Mouse (Mus musculus) testis, adult 2 months (tissue): Measurements from ENCODE around the gene Cldn34b3. TPM values are rescaled to one million over a fixed set of nuclear protein-coding genes. Genes with fewer than 3 reads are reported as not detected.
"Not testable (repeated sequence)": the region's sequence is repeated elsewhere in the genome, so short reads cannot be mapped to it uniquely, and the experiment has no call there.

ENCODE experiments used
- H3K27ac ChIP-seq: fragments of 200-500 bp; 2 replicates; pipeline ENCODE4 v1.5.1; 2012; ENCODE audit warnings: low read depth, low read length; ENCODE audit not compliant: control insufficient read depth, insufficient read depth
- H3K27me3 ChIP-seq: fragments of 200-500 bp; 2 replicates; pipeline ENCODE4 v1.6.1; 2012; ENCODE audit warnings: mild to moderate bottlenecking, low read length, moderate library complexity; ENCODE audit not compliant: control insufficient read depth, insufficient read depth
- H3K36me3 ChIP-seq: fragments of 200-500 bp; 2 replicates; pipeline ENCODE4 v1.6.1; 2012; ENCODE audit warnings: mild to moderate bottlenecking, low read length; ENCODE audit not compliant: control insufficient read depth, insufficient read depth
- H3K4me1 ChIP-seq: fragments of 200-500 bp; 2 replicates; pipeline ENCODE4 v1.6.1; 2012; ENCODE audit warnings: low read length; ENCODE audit not compliant: control insufficient read depth, insufficient read depth
- H3K4me3 ChIP-seq: fragments of 200-500 bp; 2 replicates; pipeline ENCODE4 v1.5.1; 2012; ENCODE audit warnings: low read depth, mild to moderate bottlenecking, low read length, moderate library complexity, mixed read lengths; ENCODE audit not compliant: control insufficient read depth
- polyA plus RNA-seq: library from polyadenylated mRNA; depleted of rRNA; stranded (reverse); fragments of >200 nt; gene quantifications from 2 replicates; pipeline ENCODE4 v1.2.3, GENCODE M21; 2012; rRNA removed

The Cldn34b3 gene
- polyA plus RNA-seq = 11.7 and 17.9 TPM in 2 replicates

DNA sequence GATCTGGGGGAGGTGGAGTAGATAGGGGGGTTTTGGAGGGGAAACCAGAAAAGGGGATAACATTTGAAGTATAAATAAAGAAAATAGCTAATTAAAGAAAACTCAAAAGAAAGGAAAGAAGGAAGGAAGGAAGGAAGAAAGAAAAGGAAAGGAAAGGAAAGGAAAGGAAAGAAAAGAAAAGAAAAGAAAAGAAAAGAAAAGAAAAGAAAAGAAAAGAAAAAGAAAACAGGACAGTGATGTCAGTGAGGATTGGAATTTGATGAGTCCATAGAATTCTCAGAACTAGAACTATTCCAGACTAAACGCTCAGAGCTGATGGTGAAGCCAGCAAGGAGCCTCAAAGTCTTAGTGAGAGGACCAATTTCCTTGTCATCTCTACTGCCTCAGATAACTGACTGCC is at the start of gene Cldn34b3:
TSS of gene Cldn34b3 (plus strand) at position 301 of the 400 bp plus-strand sequence.
- H3K4me1 ChIP-seq, H3K36me3 ChIP-seq, H3K4me3 ChIP-seq, H3K27me3 ChIP-seq, H3K27ac ChIP-seq: not testable (repeated sequence)

Other genes with a start within 250 kb of the Cldn34b3 start
- 11.4 and 23.3 TPM in 2 replicates for gene Cldn34b4, start 129.0 kb downstream of the Cldn34b3 start, polyA plus RNA-seq